Mouse (Mus musculus) myocyte (in vitro differentiated cells): ENCODE results near the gene 2210407C18Rik. TPM values are rescaled to one million over a fixed set of nuclear protein-coding genes. Genes with fewer than 3 reads are reported as not detected.

Source experiments
- H3K27me3 ChIP-seq: one replicate; pipeline ENCODE4 v1.6.1; 2011; ENCODE audit not compliant: control insufficient read depth, insufficient read depth, insufficient read length
- H3K36me3 ChIP-seq: one replicate; pipeline ENCODE4 v1.6.1; 2011; ENCODE audit not compliant: control insufficient read depth, insufficient read depth
- H3K4me2 ChIP-seq: one replicate; pipeline ENCODE4 v1.6.1; 2011; ENCODE audit warnings: low read depth, control low read depth
- H3K4me3 ChIP-seq: one replicate; pipeline ENCODE4 v1.5.1; 2011; ENCODE audit warnings: mild to moderate bottlenecking, control low read depth, moderate library complexity
- H3K79me2 ChIP-seq: one replicate; pipeline ENCODE4 v1.6.1; 2011; ENCODE audit not compliant: control insufficient read depth, insufficient read depth
- H3ac ChIP-seq: one replicate; pipeline ENCODE4 v1.6.1; 2011; ENCODE audit not compliant: control insufficient read depth, insufficient read length
- CEBPB ChIP-seq: IDR thresholded peaks from 2 replicates; pipeline ENCODE4 v1.6.1; 2011; ENCODE audit warnings: mild to moderate bottlenecking, moderate library complexity; ENCODE audit not compliant: poor library complexity, insufficient read depth, severe bottlenecking
- E2F4 ChIP-seq: IDR thresholded peaks from one replicate; pipeline ENCODE4 v1.6.1; 2011; ENCODE audit warnings: mild to moderate bottlenecking, control low read depth, moderate library complexity; ENCODE audit not compliant: insufficient read depth
- MAX ChIP-seq: IDR thresholded peaks from one replicate; pipeline ENCODE4 v1.6.1; 2011; ENCODE audit warnings: low read depth, mild to moderate bottlenecking, control low read depth
- MYOD1 ChIP-seq, 3 experiments: IDR thresholded peaks; one replicate each; pipeline ENCODE4 v1.6.1; 2011; ENCODE audit warnings: control low read depth in 2 of 3, low read depth in 2 of 3, mild to moderate bottlenecking in 2 of 3, moderate library complexity in 1 of 3; ENCODE audit not compliant: insufficient read length in 2 of 3, control insufficient read depth in 1 of 3
- MYOG ChIP-seq, 3 experiments: IDR thresholded peaks; one replicate each; pipeline ENCODE4 v1.6.1; 2011; ENCODE audit warnings: control low read depth in 2 of 3, low read depth in 2 of 3, mild to moderate bottlenecking in 2 of 3; ENCODE audit not compliant: insufficient read length in 2 of 3, control insufficient read depth in 1 of 3, insufficient read depth in 1 of 3
- POLR2A ChIP-seq: IDR thresholded peaks from one replicate; pipeline ENCODE4 v1.6.1; 2011; ENCODE audit warnings: low read depth, mild to moderate bottlenecking, control low read depth, moderate library complexity; ENCODE audit not compliant: insufficient read length
- POLR2AphosphoS2 ChIP-seq: IDR thresholded peaks from one replicate; pipeline ENCODE4 v1.6.1; 2011; ENCODE audit warnings: low read depth, control low read depth; ENCODE audit not compliant: insufficient read length
- REST ChIP-seq: IDR thresholded peaks from one replicate; pipeline ENCODE4 v1.6.1; 2011; ENCODE audit warnings: mild to moderate bottlenecking, control low read depth, moderate library complexity; ENCODE audit not compliant: insufficient read depth, insufficient read length
- SRF ChIP-seq: IDR thresholded peaks from one replicate; pipeline ENCODE4 v1.6.1; 2011; ENCODE audit warnings: low read depth; ENCODE audit not compliant: control insufficient read depth, insufficient read length
- TCF12 ChIP-seq: IDR thresholded peaks from one replicate; pipeline ENCODE4 v1.6.1; 2011; ENCODE audit warnings: mild to moderate bottlenecking, control low read depth; ENCODE audit not compliant: poor library complexity, insufficient read depth, severe bottlenecking
- TCF3 ChIP-seq: IDR thresholded peaks from one replicate; pipeline ENCODE4 v1.6.1; 2011; ENCODE audit warnings: low read depth, control low read depth; ENCODE audit not compliant: insufficient read length
- USF1 ChIP-seq: IDR thresholded peaks from one replicate; pipeline ENCODE4 v1.6.1; 2011; ENCODE audit warnings: low read depth, mild to moderate bottlenecking, control low read depth, moderate library complexity
- polyA plus RNA-seq: library from polyadenylated mRNA; unstranded; fragments of >200 nt; fragmentation: generic; extraction: Trizol; gene quantifications from one replicate; pipeline ENCODE4 v1.2.1, GENCODE M21; 2012; ENCODE audit warnings: missing spikeins

The 2210407C18Rik gene
- polyA plus RNA-seq, 1 experiment = not detected

DNA sequence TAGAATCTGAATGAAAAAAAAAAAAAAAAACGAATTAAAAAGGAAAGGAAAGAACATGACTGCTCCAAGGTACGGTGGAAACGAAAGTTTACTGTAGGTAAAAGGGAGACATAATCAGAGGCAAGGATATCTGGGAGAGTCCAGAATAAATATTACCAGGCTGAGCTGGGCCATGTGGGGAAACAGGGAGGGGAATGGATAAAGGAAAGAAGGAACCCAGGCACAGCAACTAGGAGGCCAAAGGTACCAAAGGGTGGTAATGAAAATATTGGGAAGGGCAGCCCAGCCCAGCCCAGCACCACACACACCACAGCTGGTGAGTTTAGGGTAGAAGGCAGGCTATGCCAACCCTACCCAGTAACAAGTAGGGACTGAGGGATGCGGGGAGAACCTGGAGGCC lies 19.0 kb upstream of the 2210407C18Rik start:
- Histone ChIP-seq H3K4me2 (no peak overlapping the region), H3K27me3 (no peaks in the 10 kb centered on the region), H3K36me3 (no peaks in the 10 kb centered on the region), H3K4me3 (no peak overlapping the region), H3K79me2 (no peaks in the 10 kb centered on the region), H3ac (no peak overlapping the region)
- TF ChIP-seq CEBPB = no peak

DNA sequence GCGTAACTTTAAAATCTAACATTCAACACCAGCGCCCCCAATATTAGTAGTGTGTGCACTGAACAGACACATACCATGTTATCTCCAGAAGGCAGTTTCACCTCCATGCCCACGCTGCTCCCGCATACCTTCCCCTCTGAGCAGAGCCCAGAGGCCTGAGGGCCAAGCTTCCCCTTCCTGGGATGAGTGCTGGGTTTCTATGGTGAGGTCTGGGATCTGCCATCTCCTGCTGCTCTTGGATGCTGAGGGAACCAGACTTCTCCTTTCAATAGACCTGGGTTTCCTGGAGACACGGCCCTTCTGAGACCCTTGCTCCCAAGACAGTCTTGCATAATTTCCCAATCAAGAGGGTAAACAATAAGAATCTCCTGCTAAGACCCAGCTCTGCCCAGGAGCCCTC lies 14.5 kb upstream of the 2210407C18Rik start, which contains the start of gene Olfr323:
Gene Olfr323 (minus strand): TSS at position 101 of the 400 bp plus-strand sequence.
- Histone ChIP-seq H3K4me3 (no peak within 1 kb of the TSS), H3ac (no peak within 1 kb of the TSS), H3K36me3 (no peaks in the 10 kb centered on the region), H3K4me2 (no peak within 1 kb of the TSS), H3K79me2 (no peaks in the 10 kb centered on the region), H3K27me3 (no peaks in the 10 kb centered on the region)
- TF ChIP-seq USF1 (no peak), MAX (no peak), MYOG (IDR thresholded peaks at IDR 0.05; ENCODE audit: control insufficient read depth in 1 of 3, insufficient read depth in 1 of 3, insufficient read length in 2 of 3, low read depth in 2 of 3) (no peak), CEBPB (no peak)

DNA sequence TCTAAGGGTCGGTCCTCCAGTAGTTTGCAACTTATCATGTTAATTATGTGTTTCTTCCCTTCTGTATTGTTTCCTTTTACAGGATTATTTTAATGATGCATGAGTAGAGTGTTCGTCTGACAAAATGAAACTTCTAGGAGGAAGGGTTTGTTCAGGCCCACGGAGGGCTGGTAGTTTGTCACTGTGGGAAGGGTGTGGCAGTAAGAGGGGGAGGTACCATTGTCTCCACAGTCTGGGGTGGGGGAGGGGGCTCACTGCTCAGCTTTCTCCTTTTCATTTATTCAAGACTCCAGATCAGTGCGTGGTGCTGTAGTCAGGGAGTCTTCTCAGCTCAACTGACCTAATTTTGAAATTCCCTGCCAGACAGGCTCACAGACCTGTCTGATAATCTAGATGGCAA lies 10.3 kb upstream of the 2210407C18Rik start:
- TF ChIP-seq USF1 = no peak
- TF ChIP-seq E2F4 = no peak
- TF ChIP-seq MAX = no peak
- no peak for TF ChIP-seq MYOG (IDR thresholded peaks at IDR 0.05; ENCODE audit: control insufficient read depth in 1 of 3, insufficient read depth in 1 of 3, insufficient read length in 2 of 3, low read depth in 2 of 3)
- TF ChIP-seq REST = no peak
- TF ChIP-seq MYOD1 (IDR thresholded peaks at IDR 0.05; ENCODE audit: control insufficient read depth in 1 of 3, insufficient read length in 2 of 3, low read depth in 2 of 3) = no peak
- TF ChIP-seq TCF12 = no peak
- no peak for TF ChIP-seq TCF3
- TF ChIP-seq CEBPB = no peak
- TF ChIP-seq POLR2A = no peak
- no peak for TF ChIP-seq SRF
- TF ChIP-seq POLR2AphosphoS2 = no peak
- Histone ChIP-seq H3K4me2 (no peak overlapping the region), H3K36me3 (no peaks in the 10 kb centered on the region), H3K79me2 (no peaks in the 10 kb centered on the region), H3ac (no peak overlapping the region), H3K4me3 (no peak overlapping the region), H3K27me3 (no peaks in the 10 kb centered on the region)

DNA sequence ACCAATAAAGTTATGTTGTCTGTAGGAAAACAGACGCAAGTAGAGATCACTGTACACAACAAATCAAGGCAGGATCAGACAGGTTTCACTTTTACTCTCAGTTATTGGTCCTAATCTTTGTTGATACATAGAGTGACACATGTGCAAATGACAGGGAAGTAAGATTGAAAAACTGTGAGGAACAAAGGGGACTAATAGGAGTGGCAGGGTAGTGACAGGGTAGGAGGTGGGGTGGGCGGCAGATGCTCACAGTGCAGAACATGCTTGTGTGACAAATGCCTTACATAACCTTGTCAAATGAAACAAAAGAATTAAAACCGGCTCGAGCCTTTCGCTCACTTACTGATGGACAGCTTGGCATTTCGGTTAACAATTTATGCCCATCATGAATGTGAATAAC lies 2.9 kb upstream of the 2210407C18Rik start:
- TF ChIP-seq MYOG (IDR thresholded peaks at IDR 0.05; ENCODE audit: control insufficient read depth in 1 of 3, insufficient read depth in 1 of 3, insufficient read length in 2 of 3, low read depth in 2 of 3) = no peak
- no peak for TF ChIP-seq MYOD1 (IDR thresholded peaks at IDR 0.05; ENCODE audit: control insufficient read depth in 1 of 3, insufficient read length in 2 of 3, low read depth in 2 of 3)
- TF ChIP-seq CEBPB = no peak
- TF ChIP-seq POLR2A = no peak
- TF ChIP-seq TCF12 = no peak

DNA sequence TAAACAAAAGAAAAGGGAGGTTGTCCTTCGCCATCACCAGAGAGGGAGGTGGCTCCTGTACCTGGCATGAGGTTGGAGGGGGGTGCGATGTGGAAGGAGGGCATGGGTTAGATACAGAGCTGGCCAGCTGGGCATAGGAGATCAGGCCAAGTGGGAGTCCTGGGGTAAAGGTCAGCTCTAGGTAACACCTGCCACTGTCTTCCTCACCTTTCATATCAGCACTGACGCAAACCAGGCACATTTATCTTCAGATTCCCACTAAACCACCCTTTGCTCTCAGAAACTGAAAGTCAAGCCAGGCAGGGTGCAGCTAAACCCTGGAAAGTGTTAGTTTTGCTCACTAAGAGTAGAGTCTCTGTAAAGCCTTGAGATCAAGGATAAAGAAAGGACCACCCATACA lies 2.5 kb upstream of the 2210407C18Rik start:
- Histone ChIP-seq H3K79me2 (no peaks in the 10 kb centered on the region), H3K4me3 (no peak overlapping the region), H3K36me3 (no peaks in the 10 kb centered on the region), H3K4me2 (no peak overlapping the region), H3ac (no peak overlapping the region), H3K27me3 (no peaks in the 10 kb centered on the region)
- TF ChIP-seq POLR2A (no peak), TCF3 (no peak), REST (no peak), USF1 (no peak), POLR2AphosphoS2 (no peak), MAX (no peak), SRF (no peak), CEBPB (no peak), TCF12 (no peak), MYOG (IDR thresholded peaks at IDR 0.05; ENCODE audit: control insufficient read depth in 1 of 3, insufficient read depth in 1 of 3, insufficient read length in 2 of 3, low read depth in 2 of 3) (no peak), E2F4 (no peak), MYOD1 (IDR thresholded peaks at IDR 0.05; ENCODE audit: control insufficient read depth in 1 of 3, insufficient read length in 2 of 3, low read depth in 2 of 3) (no peak)

More for the DNA sequence above, 2.9 kb upstream of the 2210407C18Rik start:
- Histone ChIP-seq H3K4me3 (no peak overlapping the region), H3K27me3 (no peaks in the 10 kb centered on the region), H3ac (no peak overlapping the region), H3K79me2 (no peaks in the 10 kb centered on the region), H3K4me2 (no peak overlapping the region), H3K36me3 (no peaks in the 10 kb centered on the region)
